Mouse (Mus musculus): Measurements from ENCODE around the gene Col9a2. TPM values are rescaled to one million over a fixed set of nuclear protein-coding genes. Genes with fewer than 3 reads are reported as not detected.

The Col9a2 gene
- polyA plus RNA-seq, 1 experiment from 2014 or later, result 2.3 TPM

- no peak overlapping the region for H3K27ac ChIP-seq (ENCODE audit: low read depth, low read length)
- 29% methylated on average over 14 of the region's 14 CpGs for WGBS
- no peaks in the 10 kb centered on the region for H3K9me3 ChIP-seq (ENCODE audit: control insufficient read depth, low read length)
- H3K9ac ChIP-seq (ENCODE audit: low read length), result no peak overlapping the region
- no peak overlapping the region for H3K4me3 ChIP-seq (ENCODE audit: low read depth, low read length)
- no peaks in the 10 kb centered on the region for H3K4me1 ChIP-seq (ENCODE audit: control insufficient read depth, insufficient read depth, low read length)
- peak; percentile 97 for DNase-seq (ENCODE audit: low spot score, missing footprints)
- no peaks in the 10 kb centered on the region for H3K36me3 ChIP-seq (ENCODE audit: control insufficient read depth, insufficient read depth, low read length)
- no peak overlapping the region for H3K4me2 ChIP-seq
- ATAC-seq (ENCODE audit: low FRiP score), result peak; percentile 50
- no peaks in the 10 kb centered on the region for H3K27me3 ChIP-seq (ENCODE audit: control insufficient read depth, insufficient read depth, low read length)
These were observed 10.4 kb upstream of the Col9a2 start for GRCm38 (mm10) chr4:121028659-121029392.

- Histone ChIP-seq H3K4me3 (ENCODE audit: low read depth, low read length) (no peak overlapping the region), H3K9ac (ENCODE audit: low read length) (no peak overlapping the region), H3K36me3 (ENCODE audit: control insufficient read depth, insufficient read depth, low read length) (no peaks in the 10 kb centered on the region), H3K4me1 (ENCODE audit: control insufficient read depth, insufficient read depth, low read length) (no peaks in the 10 kb centered on the region), H3K4me2 (no peak overlapping the region), H3K27ac (ENCODE audit: low read depth, low read length) (no peak overlapping the region), H3K27me3 (ENCODE audit: control insufficient read depth, insufficient read depth, low read length) (no peaks in the 10 kb centered on the region), H3K9me3 (ENCODE audit: control insufficient read depth, low read length) (no peaks in the 10 kb centered on the region)
- DNase-seq (ENCODE audit: low spot score, missing footprints), result no peak
- 75% methylated on average over 3 of the region's 3 CpGs for WGBS
- no peak for ATAC-seq (ENCODE audit: low FRiP score)
These were observed 9.6 kb upstream of the Col9a2 start for GRCm38 (mm10) chr4:121029632-121030031.

- no peaks in the 10 kb centered on the region for H3K9me3 ChIP-seq (ENCODE audit: control insufficient read depth, low read length)
- no peak overlapping the region for H3K4me2 ChIP-seq
- H3K9ac ChIP-seq (ENCODE audit: low read length), result no peak overlapping the region
- no peak overlapping the region for H3K4me3 ChIP-seq (ENCODE audit: low read depth, low read length)
- no peak for ATAC-seq (ENCODE audit: low FRiP score)
- no peaks in the 10 kb centered on the region for H3K27me3 ChIP-seq (ENCODE audit: control insufficient read depth, insufficient read depth, low read length)
- no peak for DNase-seq (ENCODE audit: low spot score, missing footprints)
- H3K36me3 ChIP-seq (ENCODE audit: control insufficient read depth, insufficient read depth, low read length), result no peaks in the 10 kb centered on the region
- H3K4me1 ChIP-seq (ENCODE audit: control insufficient read depth, insufficient read depth, low read length), result no peaks in the 10 kb centered on the region
- WGBS, result 59% methylated on average over 4 of the region's 4 CpGs
- H3K27ac ChIP-seq (ENCODE audit: low read depth, low read length), result no peak overlapping the region
These were observed 7.7 kb upstream of the Col9a2 start for GRCm38 (mm10) chr4:121031440-121031839.

- Histone ChIP-seq H3K36me3 (ENCODE audit: control insufficient read depth, insufficient read depth, low read length) (no peaks in the 10 kb centered on the region), H3K4me1 (ENCODE audit: control insufficient read depth, insufficient read depth, low read length) (no peaks in the 10 kb centered on the region), H3K9me3 (ENCODE audit: control insufficient read depth, low read length) (no peaks in the 10 kb centered on the region), H3K4me2 (no peak overlapping the region), H3K9ac (ENCODE audit: low read length) (no peak overlapping the region), H3K4me3 (ENCODE audit: low read depth, low read length) (no peak overlapping the region), H3K27me3 (ENCODE audit: control insufficient read depth, insufficient read depth, low read length) (no peaks in the 10 kb centered on the region; the same call in 1 of the 2 replicates), H3K27ac (ENCODE audit: low read depth, low read length) (no peak overlapping the region)
- DNase-seq (ENCODE audit: low spot score, missing footprints) (no peak), ATAC-seq (ENCODE audit: low FRiP score) (no peak)
- WGBS, result 71% methylated on average over 2 of the region's 2 CpGs
These were observed 6.2 kb upstream of the Col9a2 start for GRCm38 (mm10) chr4:121033006-121033405.

GRCm38 (mm10) chr4:121040323-121040722 lies 1.1 kb downstream of the Col9a2 start:
- Histone ChIP-seq H3K4me2 (peak overlapping the region; percentile 41; the same call in 1 of the 2 replicates), H3K27ac (ENCODE audit: low read depth, low read length) (no peak overlapping the region; the same call in 1 of the 2 replicates), H3K9me3 (ENCODE audit: control insufficient read depth, low read length) (no peaks in the 10 kb centered on the region), H3K27me3 (ENCODE audit: control insufficient read depth, insufficient read depth, low read length) (peaks cover 26% of the 10 kb centered on the region), H3K36me3 (ENCODE audit: control insufficient read depth, insufficient read depth, low read length) (no peaks in the 10 kb centered on the region), H3K4me1 (ENCODE audit: control insufficient read depth, insufficient read depth, low read length) (peaks cover 23% of the 10 kb centered on the region), H3K4me3 (ENCODE audit: low read depth, low read length) (peak overlapping the region; percentile 21; the same call in 1 of the 2 replicates), H3K9ac (ENCODE audit: low read length) (no peak overlapping the region; the same call in 1 of the 2 replicates)
- DNase-seq (ENCODE audit: low spot score, missing footprints), result peak; percentile 85
- ATAC-seq (ENCODE audit: low FRiP score), result no peak; the same call in 1 of the 2 replicates
- 62% methylated on average over 14 of the region's 14 CpGs for WGBS

GRCm38 (mm10) chr4:121040897-121041671 lies 1.9 kb downstream of the Col9a2 start:
- H3K4me3 ChIP-seq (ENCODE audit: low read depth, low read length), result no peak overlapping the region
- WGBS, result 9% methylated on average over 18 of the region's 18 CpGs
- peak; percentile 65 for ATAC-seq (ENCODE audit: low FRiP score)

GRCm38 (mm10) chr4:121042472-121042871 lies 3.3 kb downstream of the Col9a2 start:
- no peak overlapping the region for H3K4me3 ChIP-seq (ENCODE audit: low read depth, low read length)
- no peak overlapping the region for H3K27ac ChIP-seq (ENCODE audit: low read depth, low read length)
- WGBS, result 49% methylated on average over 5 of the region's 5 CpGs
- no peak overlapping the region for H3K4me2 ChIP-seq
- H3K4me1 ChIP-seq (ENCODE audit: control insufficient read depth, insufficient read depth, low read length), result peaks cover 23% of the 10 kb centered on the region
- H3K9me3 ChIP-seq (ENCODE audit: control insufficient read depth, low read length), result no peaks in the 10 kb centered on the region
- ATAC-seq (ENCODE audit: low FRiP score) (no peak), DNase-seq (ENCODE audit: low spot score, missing footprints) (peak; percentile 87)
- peaks cover 26% of the 10 kb centered on the region for H3K27me3 ChIP-seq (ENCODE audit: control insufficient read depth, insufficient read depth, low read length)
- no peak overlapping the region for H3K9ac ChIP-seq (ENCODE audit: low read length)
- H3K36me3 ChIP-seq (ENCODE audit: control insufficient read depth, insufficient read depth, low read length), result no peaks in the 10 kb centered on the region

More at GRCm38 (mm10) chr4:121040897-121041671, 1.9 kb downstream of the Col9a2 start:
- Histone ChIP-seq H3K27me3 (ENCODE audit: control insufficient read depth, insufficient read depth, low read length) (peaks cover 26% of the 10 kb centered on the region), H3K4me2 (peak overlapping the region; percentile 20; the same call in 1 of the 2 replicates), H3K9me3 (ENCODE audit: control insufficient read depth, low read length) (no peaks in the 10 kb centered on the region), H3K27ac (ENCODE audit: low read depth, low read length) (peak overlapping the region; percentile 69), H3K4me1 (ENCODE audit: control insufficient read depth, insufficient read depth, low read length) (peaks cover 23% of the 10 kb centered on the region), H3K9ac (ENCODE audit: low read length) (peak overlapping the region; percentile 39), H3K36me3 (ENCODE audit: control insufficient read depth, insufficient read depth, low read length) (no peaks in the 10 kb centered on the region)
- DNase-seq (ENCODE audit: low spot score, missing footprints), result peak; percentile 98

- Histone ChIP-seq H3K4me2 (no peak overlapping the region), H3K4me3 (ENCODE audit: low read depth, low read length) (no peak overlapping the region), H3K9ac (ENCODE audit: low read length) (no peak overlapping the region), H3K4me1 (ENCODE audit: control insufficient read depth, insufficient read depth, low read length) (peaks cover 23% of the 10 kb centered on the region), H3K36me3 (ENCODE audit: control insufficient read depth, insufficient read depth, low read length) (no peaks in the 10 kb centered on the region), H3K27ac (ENCODE audit: low read depth, low read length) (no peak overlapping the region), H3K9me3 (ENCODE audit: control insufficient read depth, low read length) (no peaks in the 10 kb centered on the region), H3K27me3 (ENCODE audit: control insufficient read depth, insufficient read depth, low read length) (peaks cover 26% of the 10 kb centered on the region)
- no peak for ATAC-seq (ENCODE audit: low FRiP score)
- DNase-seq (ENCODE audit: low spot score, missing footprints), result no peak
- 78% methylated on average over 3 of the region's 3 CpGs for WGBS
These were observed 3.8 kb downstream of the Col9a2 start for GRCm38 (mm10) chr4:121042946-121043345.

GRCm38 (mm10) chr4:121051863-121052262 lies 12.7 kb downstream of the Col9a2 start:
- Histone ChIP-seq H3K9me3 (ENCODE audit: control insufficient read depth, low read length) (no peaks in the 10 kb centered on the region), H3K27ac (ENCODE audit: low read depth, low read length) (no peak overlapping the region), H3K4me3 (ENCODE audit: low read depth, low read length) (no peak overlapping the region), H3K4me2 (no peak overlapping the region), H3K36me3 (ENCODE audit: control insufficient read depth, insufficient read depth, low read length) (no peaks in the 10 kb centered on the region), H3K27me3 (ENCODE audit: control insufficient read depth, insufficient read depth, low read length) (peaks cover 14% of the 10 kb centered on the region), H3K9ac (ENCODE audit: low read length) (no peak overlapping the region), H3K4me1 (ENCODE audit: control insufficient read depth, insufficient read depth, low read length) (peaks cover 5% of the 10 kb centered on the region; the same call in 1 of the 2 replicates)
- DNase-seq (ENCODE audit: low spot score, missing footprints) (no peak), ATAC-seq (ENCODE audit: low FRiP score) (0 out of 2 replicates have a peak, but pooled peaks have one; percentile 28)
- WGBS, result 33% methylated on average over 4 of the region's 4 CpGs

Data from midbrain, embryonic 11.5 days (tissue).